ENCODE assay signal across 8 mouse cellular contexts in the genomic region with DNA sequence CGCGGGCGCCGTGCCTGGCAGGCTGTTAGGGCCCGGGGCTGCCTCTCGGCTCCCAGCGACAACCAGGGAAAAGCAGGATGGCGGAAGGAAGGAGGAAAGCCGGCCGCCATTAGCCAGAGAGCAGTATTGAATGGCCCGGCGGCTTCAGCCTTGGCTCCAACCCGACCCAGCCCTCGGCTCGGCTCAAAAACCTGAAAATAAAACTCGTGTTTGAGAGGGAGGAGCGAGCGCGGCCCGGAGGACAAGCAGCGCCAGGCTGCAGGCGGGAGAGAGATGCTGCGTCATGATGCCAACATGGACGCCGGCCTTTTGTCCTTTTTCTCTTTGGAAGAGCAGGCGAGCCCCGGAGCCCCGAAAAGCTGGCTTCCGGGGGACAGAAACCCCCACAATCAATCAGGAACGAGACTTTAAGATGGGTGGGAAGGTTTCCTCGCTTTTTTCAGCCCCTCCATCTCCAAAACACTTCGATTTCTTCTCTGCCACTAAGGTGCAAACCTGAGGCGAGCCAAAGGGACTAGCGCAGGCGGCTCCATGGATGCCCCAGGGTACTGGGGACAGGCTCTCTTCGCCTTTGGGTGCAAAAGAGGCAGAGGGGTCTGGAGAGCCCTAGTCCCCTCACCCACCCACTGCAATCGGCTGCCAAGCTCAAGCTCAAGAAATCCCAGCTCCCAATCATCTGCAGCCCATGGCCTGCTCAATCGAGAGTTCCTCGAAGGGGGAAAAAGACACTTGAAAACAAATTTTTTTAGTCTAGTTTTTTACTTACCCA. TPM values are rescaled to one million over a fixed set of nuclear protein-coding genes. Genes with fewer than 3 reads are reported as not detected.
DNase-seq lines count a peak whose midpoint lies in the region; ATAC-seq and TF ChIP-seq lines count a peak whose summit lies in the region.

No protein-coding gene starts in this region.

- peak; percentile 83 for TF ChIP-seq POLR2A in cerebellum, adult 2 months (IDR thresholded peaks at IDR 0.05; ENCODE audit: borderline replicate concordance, insufficient read depth, low read length)

- no peaks in the 10 kb centered on the region for H3K9me3 ChIP-seq in lung, embryonic 15.5 days

- peak overlapping the region; percentile 99 for H3K4me2 ChIP-seq in lung, embryonic 15.5 days

- peak overlapping the region; percentile 100 for H3K27ac ChIP-seq in cerebellum, adult 2 months (ENCODE audit: insufficient read depth, low read length)
- H3K27ac ChIP-seq in lung, embryonic 15.5 days: peak overlapping the region; percentile 100

- WGBS in cerebellum, adult 2 months: under 1% methylated on average over 39 of the region's 39 CpGs
- WGBS in lung, embryonic 15.5 days: 1% methylated on average over 39 of the region's 39 CpGs

- H3K27me3 ChIP-seq in cerebellum, adult 2 months (ENCODE audit: control insufficient read depth, insufficient read depth, low read length): no peaks in the 10 kb centered on the region
- H3K27me3 ChIP-seq in lung, embryonic 15.5 days: no peaks in the 10 kb centered on the region

- H3K4me1 ChIP-seq in cerebellum, adult 2 months (ENCODE audit: control insufficient read depth, insufficient read depth, low read length): peaks cover 27% of the 10 kb centered on the region
- H3K4me1 ChIP-seq in lung, embryonic 15.5 days: peaks cover 50% of the 10 kb centered on the region

- peak overlapping the region; percentile 96 for H3K9ac ChIP-seq in lung, embryonic 15.5 days

- no peak for TF ChIP-seq CTCF in cerebellum, adult 2 months (IDR thresholded peaks at IDR 0.05; ENCODE audit: borderline replicate concordance, insufficient read depth, low read depth, low read length)

- no peaks in the 10 kb centered on the region for H3K36me3 ChIP-seq in lung, embryonic 15.5 days

- DNase-seq in MN1 (ENCODE audit: low spot score): peak; percentile 67
- DNase-seq in cerebellum, adult 2 months: peak; percentile 93 to 94
- peak; percentile 59 for DNase-seq in forelimb bud, embryonic 11.5 days (ENCODE audit: low read depth, low spot score)
- DNase-seq in layer of hippocampus, adult 9-11 months: peak; percentile 89
- peak; percentile 65 to 68 for DNase-seq in thymus, postnatal 10 days (ENCODE audit: low spot score in 2 of 2)

- peak; percentile 12 to 34; a peak in 2 of 4 replicates for ATAC-seq in hematopoietic stem cell, adult 5-6 weeks (replicated peaks in 1 of 2; ENCODE audit: insufficient read depth in 1 of 2, low FRiP score in 2 of 2, low TSS enrichment in 1 of 2, low read depth in 1 of 2, poor library complexity in 2 of 2, severe bottlenecking in 2 of 2)
- ATAC-seq in lung, embryonic 15.5 days (ENCODE audit: borderline replicate concordance, extremely low read depth, low FRiP score, low TSS enrichment): no peak
- ATAC-seq in neutrophil, adult 5-6 weeks (ENCODE audit: extremely low read depth, insufficient number of reproducible peaks, low FRiP score, poor library complexity, severe bottlenecking): peak; percentile 34; the same call in 1 of the 2 replicates

- H3K4me3 ChIP-seq in cerebellum, adult 2 months (replicated peaks; ENCODE audit: insufficient read depth, low read depth, low read length): peak overlapping the region; percentile 84
- H3K4me3 ChIP-seq in lung, embryonic 15.5 days: peak overlapping the region; percentile 57

RNA-seq across cellular contexts. Expression of a gene that starts 2.9 kb away (rescaled TPM):
- 14.9 and 17.0 TPM in 2 replicates for polyA plus RNA-seq in cerebellum, adult 2 months (2012; rRNA removed)
- total RNA-seq in hematopoietic stem cell, adult 5-6 weeks (2017): 2.3 and 2.8 TPM in 2 replicates
- 8.7 and 9.2 TPM in 2 replicates for polyA plus RNA-seq in lung, embryonic 15.5 days (2015; fragmentation: Nextera tagmentation; extraction: Ambion mirVana)
- 18.6 and 23.1 TPM in 2 replicates for total RNA-seq in neutrophil, adult 5-6 weeks (2017)

RNA-seq across cellular contexts. Expression of a gene that starts 6.6 kb away (rescaled TPM):
- 27.0 and 32.3 TPM in 2 replicates for polyA plus RNA-seq in cerebellum, adult 2 months (2012; rRNA removed)
- total RNA-seq in hematopoietic stem cell, adult 5-6 weeks (2017): 7.1 and 12.3 TPM in 2 replicates
- polyA plus RNA-seq in lung, embryonic 15.5 days (2015; fragmentation: Nextera tagmentation; extraction: Ambion mirVana): 2.7 and 2.8 TPM in 2 replicates
- total RNA-seq in neutrophil, adult 5-6 weeks (2017): 32.0 TPM in 2 replicates

RNA-seq across cellular contexts. Expression of a gene that starts 30.1 kb away (rescaled TPM):
- polyA plus RNA-seq in cerebellum, adult 2 months (2012; rRNA removed): 28.4 and 29.9 TPM in 2 replicates
- total RNA-seq in hematopoietic stem cell, adult 5-6 weeks (2017): 20.9 and 21.0 TPM in 2 replicates
- 85.3 and 88.7 TPM in 2 replicates for polyA plus RNA-seq in lung, embryonic 15.5 days (2015; fragmentation: Nextera tagmentation; extraction: Ambion mirVana)
- total RNA-seq in neutrophil, adult 5-6 weeks (2017): 14.1 and 18.6 TPM in 2 replicates

RNA-seq across cellular contexts. Expression of a gene that starts 43.4 kb away (rescaled TPM):
- not detected in 2 replicates for polyA plus RNA-seq in cerebellum, adult 2 months (2012; rRNA removed)
- not detected in 2 replicates for total RNA-seq in hematopoietic stem cell, adult 5-6 weeks (2017)
- polyA plus RNA-seq in lung, embryonic 15.5 days (2015; fragmentation: Nextera tagmentation; extraction: Ambion mirVana): 0.72 TPM in 1 of 2 replicates, not detected in the other
- not detected in 2 replicates for total RNA-seq in neutrophil, adult 5-6 weeks (2017)
